Mouse (Mus musculus) hindbrain, embryonic 11.5 days (tissue): ENCODE results near the gene Acap2. TPM values are rescaled to one million over a fixed set of nuclear protein-coding genes. Genes with fewer than 3 reads are reported as not detected.

Experiments used
- ATAC-seq: fragments of 200-750 bp; cut with Nextera tagmentation; 2 replicates; pipeline ENCODE4 v1.8.0; 2017; ENCODE audit warnings: mild to moderate bottlenecking, moderate TSS enrichment, moderate library complexity; ENCODE audit not compliant: low FRiP score
- DNase-seq: peaks from one replicate; pipeline ENCODE4 v3.0.0-alpha.2; 2015; ENCODE audit warnings: low spot score
- H3K27ac ChIP-seq: fragments of 300-500 bp; sonication (generic); 2 replicates; pipeline ENCODE4 v1.5.1; 2014; ENCODE audit warnings: mild to moderate bottlenecking, low read depth, low read length
- H3K27me3 ChIP-seq: fragments of 300-500 bp; sonication (generic); 2 replicates; pipeline ENCODE4 v1.6.1; 2014; ENCODE audit warnings: mild to moderate bottlenecking, low read length, moderate library complexity, mixed read lengths; ENCODE audit not compliant: control insufficient read depth, insufficient read depth
- H3K36me3 ChIP-seq: fragments of 300-500 bp; sonication (generic); 2 replicates; pipeline ENCODE4 v1.6.1; 2014; ENCODE audit warnings: mild to moderate bottlenecking, low read length, moderate library complexity, mixed read lengths; ENCODE audit not compliant: control insufficient read depth, insufficient read depth
- H3K4me1 ChIP-seq: fragments of 300-500 bp; sonication (generic); replicated peaks from 2 replicates; pipeline ENCODE4 v1.6.1; 2014; ENCODE audit warnings: low read length, mixed read lengths; ENCODE audit not compliant: control insufficient read depth, insufficient read depth
- H3K4me2 ChIP-seq: fragments of 300-500 bp; sonication (generic); replicated peaks from 2 replicates; pipeline ENCODE4 v1.6.1; 2014; ENCODE audit warnings: mild to moderate bottlenecking, low read depth, low read length
- H3K4me3 ChIP-seq: fragments of 300-500 bp; sonication (generic); 2 replicates; pipeline ENCODE4 v1.5.1; 2014; ENCODE audit warnings: low read depth, low read length
- H3K9ac ChIP-seq: fragments of 300-500 bp; sonication (generic); 2 replicates; pipeline ENCODE4 v1.6.1; 2014; ENCODE audit warnings: low read depth, low read length
- H3K9me3 ChIP-seq: fragments of 300-500 bp; sonication (generic); 2 replicates; pipeline ENCODE4 v1.6.1; 2016; ENCODE audit warnings: low read length; ENCODE audit not compliant: control insufficient read depth
- WGBS: fragments of 180-500 bp; shearing (Covaris S2); extraction: QIAGEN DNeasy Blood & Tissue Kit; methylation state at CpG from one replicate; pipeline ENCODE4 v1.1.7; 2014; 5-methylcytosine and 5-hydroxymethylcytosine counted together
- polyA plus RNA-seq: library from polyadenylated mRNA; unstranded; fragments of >200 nt; fragmentation: Nextera tagmentation; extraction: Ambion mirVana; gene quantifications from 2 replicates; pipeline ENCODE4 v1.2.1, GENCODE M21; 2014

The Acap2 gene
- polyA plus RNA-seq, 1 experiment from 2014 or later, result 23.4 TPM

DNA sequence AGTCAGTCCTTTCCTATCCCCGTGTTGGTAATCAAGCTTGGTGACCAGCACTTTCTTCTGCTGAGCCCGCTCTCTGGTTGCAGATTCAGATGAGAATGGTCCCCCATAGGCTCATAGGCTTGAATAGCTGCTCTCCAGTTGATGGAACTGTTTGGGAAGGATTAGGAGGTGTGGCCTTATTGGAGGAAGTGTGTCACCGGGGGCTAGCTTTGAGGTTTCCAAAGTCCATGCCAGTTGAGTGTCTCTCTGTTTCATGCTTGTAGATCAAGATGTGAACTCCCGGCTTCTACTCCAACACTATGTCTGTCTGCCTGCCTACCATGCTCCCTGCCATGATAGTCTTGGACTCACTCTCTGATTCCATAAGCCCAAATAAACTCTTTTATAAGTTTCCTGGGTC, 14.2 kb upstream of the Acap2 start:
- WGBS, result over 99% methylated on average over 4 of the region's 4 CpGs
- H3K36me3 ChIP-seq, result no peaks in the 10 kb centered on the region
- H3K4me2 ChIP-seq, result no peak overlapping the region
- no peak overlapping the region for H3K4me3 ChIP-seq
- H3K27me3 ChIP-seq, result no peaks in the 10 kb centered on the region
- ATAC-seq (no peak), DNase-seq (no peak)
- H3K9ac ChIP-seq, result no peak overlapping the region
- no peaks in the 10 kb centered on the region for H3K4me1 ChIP-seq
- H3K9me3 ChIP-seq, result no peaks in the 10 kb centered on the region
- no peak overlapping the region for H3K27ac ChIP-seq

DNA sequence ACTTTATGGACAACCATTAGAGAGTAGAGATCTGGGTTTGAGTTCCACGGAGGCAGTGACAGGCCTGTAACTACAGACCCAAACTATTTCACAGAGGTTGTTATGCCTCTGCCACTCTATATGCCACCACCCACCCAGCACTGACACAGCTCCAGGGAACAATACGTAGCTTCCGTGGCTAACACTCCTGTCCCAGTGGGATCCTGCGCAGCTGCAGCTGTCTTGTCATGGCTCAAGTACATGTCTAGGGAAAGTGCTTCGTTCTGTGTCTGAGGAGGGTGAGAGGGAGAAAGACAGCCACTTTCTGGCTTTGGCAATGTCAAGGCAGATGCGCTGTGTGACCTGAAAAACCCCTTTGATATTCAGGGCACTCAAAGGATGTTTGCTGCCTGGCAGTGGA, 12.4 kb upstream of the Acap2 start:
- WGBS, result 83% methylated on average over 6 of the region's 6 CpGs
- no peaks in the 10 kb centered on the region for H3K9me3 ChIP-seq
- H3K4me1 ChIP-seq, result no peaks in the 10 kb centered on the region
- no peak overlapping the region for H3K27ac ChIP-seq
- H3K36me3 ChIP-seq, result no peaks in the 10 kb centered on the region
- no peak for DNase-seq
- ATAC-seq, result no peak
- H3K4me3 ChIP-seq, result no peak overlapping the region
- no peak overlapping the region for H3K4me2 ChIP-seq
- H3K9ac ChIP-seq, result no peak overlapping the region
- no peaks in the 10 kb centered on the region for H3K27me3 ChIP-seq

- no peaks in the 10 kb centered on the region for H3K9me3 ChIP-seq
- H3K9ac ChIP-seq, result no peak overlapping the region
- no peak overlapping the region for H3K27ac ChIP-seq
- WGBS, result 83% methylated on average over 9 of the region's 9 CpGs
- H3K36me3 ChIP-seq, result no peaks in the 10 kb centered on the region
- H3K4me3 ChIP-seq, result no peak overlapping the region
- no peaks in the 10 kb centered on the region for H3K27me3 ChIP-seq
- no peak overlapping the region for H3K4me2 ChIP-seq
- no peaks in the 10 kb centered on the region for H3K4me1 ChIP-seq
- DNase-seq (no peak), ATAC-seq (no peak)
Observed at GRCm38 (mm10) chr16:31211503-31211902, 10.5 kb upstream of the Acap2 start.

DNA sequence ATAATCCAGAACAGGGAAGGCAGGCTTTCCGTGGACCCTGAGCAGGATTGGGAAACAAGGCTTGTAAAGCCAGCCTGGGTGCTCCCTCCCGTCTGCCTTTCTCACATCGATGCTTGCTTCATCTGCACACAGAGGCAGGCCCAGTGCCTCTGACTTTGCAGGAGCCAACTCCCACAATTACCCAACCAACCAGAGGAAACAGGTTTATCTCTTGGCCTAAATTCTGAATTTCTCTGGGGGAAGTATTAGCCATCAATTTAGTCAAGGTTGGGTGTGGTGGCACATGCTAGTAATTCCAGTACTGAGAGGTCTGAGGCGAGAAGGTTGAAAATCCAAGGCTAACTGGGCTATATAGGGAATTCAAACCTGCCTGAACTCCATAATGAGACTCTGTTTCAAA, 9.4 kb upstream of the Acap2 start:
- Histone ChIP-seq H3K4me1 (no peaks in the 10 kb centered on the region), H3K4me3 (no peak overlapping the region), H3K9ac (no peak overlapping the region), H3K4me2 (no peak overlapping the region), H3K36me3 (no peaks in the 10 kb centered on the region), H3K9me3 (no peaks in the 10 kb centered on the region), H3K27ac (no peak overlapping the region), H3K27me3 (no peaks in the 10 kb centered on the region)
- DNase-seq (no peak), ATAC-seq (no peak)
- WGBS, result 82% methylated on average over 4 of the region's 4 CpGs

DNA sequence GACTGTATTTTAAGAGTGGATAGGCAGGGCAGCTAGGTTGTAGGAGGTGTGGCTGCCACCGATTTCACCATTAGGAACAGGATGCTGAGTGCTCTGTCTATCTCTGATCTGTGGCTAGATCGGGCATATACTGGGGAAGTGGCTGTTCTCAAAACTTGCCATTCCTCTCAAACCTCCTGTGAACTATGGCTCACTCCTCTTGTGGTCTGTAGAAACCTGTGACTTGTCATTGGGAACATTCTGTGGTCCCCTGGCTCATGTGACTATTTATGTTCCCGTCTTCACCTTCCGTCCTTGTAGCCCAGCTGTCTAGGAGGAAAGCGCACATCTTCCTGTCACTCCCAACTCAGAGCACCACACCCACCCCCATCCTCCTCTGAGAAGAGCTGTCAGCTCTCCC, 8.9 kb upstream of the Acap2 start:
- no peak overlapping the region for H3K4me2 ChIP-seq
- H3K36me3 ChIP-seq, result no peaks in the 10 kb centered on the region
- H3K9ac ChIP-seq, result no peak overlapping the region
- WGBS, result 81% methylated on average over 5 of the region's 5 CpGs
- no peak overlapping the region for H3K27ac ChIP-seq
- no peaks in the 10 kb centered on the region for H3K27me3 ChIP-seq
- DNase-seq, result no peak
- no peak for ATAC-seq
- H3K4me3 ChIP-seq, result no peak overlapping the region
- H3K9me3 ChIP-seq, result no peaks in the 10 kb centered on the region
- no peaks in the 10 kb centered on the region for H3K4me1 ChIP-seq

GRCm38 (mm10) chr16:31205726-31206125, 4.7 kb upstream of the Acap2 start:
- Histone ChIP-seq H3K36me3 (no peaks in the 10 kb centered on the region), H3K4me1 (no peaks in the 10 kb centered on the region), H3K9ac (no peak overlapping the region), H3K27me3 (no peaks in the 10 kb centered on the region), H3K9me3 (no peaks in the 10 kb centered on the region), H3K27ac (no peak overlapping the region), H3K4me3 (no peak overlapping the region), H3K4me2 (no peak overlapping the region)
- whole genome bisulfite sequencing, result 91% methylated on average over 5 of the region's 7 CpGs
- DNase-seq (no peak), ATAC-seq (no peak)

DNA sequence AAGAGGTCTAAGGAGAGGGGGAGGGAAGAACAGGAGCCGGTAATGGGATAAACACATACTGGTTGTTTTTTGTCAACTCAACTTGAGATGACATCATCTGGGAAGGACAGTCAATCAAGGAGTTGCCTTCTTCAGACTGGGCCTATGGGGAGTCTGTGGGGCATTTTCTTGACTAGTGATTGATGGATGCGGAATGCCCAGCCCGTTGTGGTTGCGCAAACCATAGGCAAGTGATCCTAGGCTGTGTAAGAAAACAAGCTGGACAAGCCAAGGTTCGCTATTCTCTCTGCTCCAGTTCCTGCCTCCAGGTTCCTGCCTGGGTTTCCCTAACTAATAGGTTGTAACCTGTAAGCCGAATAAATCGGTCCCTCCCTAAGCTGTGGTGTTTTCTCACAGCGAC, 4.1 kb upstream of the Acap2 start:
- Histone ChIP-seq H3K27ac (no peak overlapping the region), H3K4me3 (no peak overlapping the region), H3K36me3 (no peaks in the 10 kb centered on the region), H3K9me3 (no peaks in the 10 kb centered on the region), H3K4me1 (no peaks in the 10 kb centered on the region), H3K4me2 (no peak overlapping the region), H3K9ac (no peak overlapping the region), H3K27me3 (no peaks in the 10 kb centered on the region)
- 92% methylated on average over 8 of the region's 8 CpGs for WGBS
- ATAC-seq, result no peak
- no peak for DNase-seq

- Histone ChIP-seq H3K4me2 (no peak overlapping the region), H3K27ac (no peak overlapping the region), H3K9me3 (no peaks in the 10 kb centered on the region), H3K4me3 (no peak overlapping the region), H3K9ac (no peak overlapping the region), H3K36me3 (no peaks in the 10 kb centered on the region), H3K4me1 (no peaks in the 10 kb centered on the region; the same call in 1 of the 2 replicates), H3K27me3 (no peaks in the 10 kb centered on the region)
- WGBS, result 87% methylated on average over 1 of the region's 1 CpGs
- ATAC-seq, result no peak
- DNase-seq, result no peak
Observed at GRCm38 (mm10) chr16:31204216-31204615, 3.2 kb upstream of the Acap2 start.

DNA sequence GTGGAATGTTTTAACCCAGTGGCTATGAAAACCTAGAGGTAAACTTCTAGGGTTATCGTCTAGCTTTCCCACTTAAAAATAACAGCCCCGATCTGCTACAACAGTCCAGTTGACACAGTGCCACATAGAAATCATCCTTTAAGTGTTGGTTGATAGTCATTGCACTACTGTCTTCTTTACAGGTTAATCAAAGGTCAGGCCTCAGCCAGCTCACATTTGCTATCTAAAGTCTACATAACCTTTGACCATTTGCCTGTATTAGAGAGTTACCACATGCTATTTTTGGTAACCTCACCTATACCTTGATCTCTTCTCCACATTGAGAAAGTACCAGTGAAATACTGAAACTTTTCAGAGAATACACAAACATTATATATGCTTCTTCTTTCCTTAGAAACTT, 659 bp upstream of the Acap2 start:
- whole genome bisulfite sequencing, result 86% methylated on average over 2 of the region's 2 CpGs
- Histone ChIP-seq H3K27ac (no peak overlapping the region), H3K4me1 (no peaks in the 10 kb centered on the region; the same call in 1 of the 2 replicates), H3K9me3 (no peaks in the 10 kb centered on the region), H3K27me3 (no peaks in the 10 kb centered on the region), H3K9ac (no peak overlapping the region), H3K36me3 (no peaks in the 10 kb centered on the region), H3K4me3 (no peak overlapping the region; the same call in 1 of the 2 replicates), H3K4me2 (peak overlapping the region; percentile 35; the same call in 1 of the 2 replicates)
- DNase-seq, result no peak
- no peak for ATAC-seq
